Mouse (Mus musculus) myocyte (in vitro differentiated cells): Measurements from ENCODE around the gene Bend3. TPM values are rescaled to one million over a fixed set of nuclear protein-coding genes. Genes with fewer than 3 reads are reported as not detected.

Source experiments
- H3K27me3 ChIP-seq: one replicate; pipeline ENCODE4 v1.6.1; 2011; ENCODE audit not compliant: control insufficient read depth, insufficient read depth, insufficient read length
- H3K36me3 ChIP-seq: one replicate; pipeline ENCODE4 v1.6.1; 2011; ENCODE audit not compliant: control insufficient read depth, insufficient read depth
- H3K4me2 ChIP-seq: one replicate; pipeline ENCODE4 v1.6.1; 2011; ENCODE audit warnings: low read depth, control low read depth
- H3K4me3 ChIP-seq: one replicate; pipeline ENCODE4 v1.5.1; 2011; ENCODE audit warnings: mild to moderate bottlenecking, control low read depth, moderate library complexity
- H3K79me2 ChIP-seq: one replicate; pipeline ENCODE4 v1.6.1; 2011; ENCODE audit not compliant: control insufficient read depth, insufficient read depth
- H3ac ChIP-seq: one replicate; pipeline ENCODE4 v1.6.1; 2011; ENCODE audit not compliant: control insufficient read depth, insufficient read length
- CEBPB ChIP-seq: IDR thresholded peaks from 2 replicates; pipeline ENCODE4 v1.6.1; 2011; ENCODE audit warnings: mild to moderate bottlenecking, moderate library complexity; ENCODE audit not compliant: poor library complexity, insufficient read depth, severe bottlenecking
- E2F4 ChIP-seq: IDR thresholded peaks from one replicate; pipeline ENCODE4 v1.6.1; 2011; ENCODE audit warnings: mild to moderate bottlenecking, control low read depth, moderate library complexity; ENCODE audit not compliant: insufficient read depth
- MAX ChIP-seq: IDR thresholded peaks from one replicate; pipeline ENCODE4 v1.6.1; 2011; ENCODE audit warnings: low read depth, mild to moderate bottlenecking, control low read depth
- MYOD1 ChIP-seq, 3 experiments: IDR thresholded peaks; one replicate each; pipeline ENCODE4 v1.6.1; 2011; ENCODE audit warnings: control low read depth in 2 of 3, low read depth in 2 of 3, mild to moderate bottlenecking in 2 of 3, moderate library complexity in 1 of 3; ENCODE audit not compliant: insufficient read length in 2 of 3, control insufficient read depth in 1 of 3
- MYOG ChIP-seq, 3 experiments: IDR thresholded peaks; one replicate each; pipeline ENCODE4 v1.6.1; 2011; ENCODE audit warnings: control low read depth in 2 of 3, low read depth in 2 of 3, mild to moderate bottlenecking in 2 of 3; ENCODE audit not compliant: insufficient read length in 2 of 3, control insufficient read depth in 1 of 3, insufficient read depth in 1 of 3
- POLR2A ChIP-seq: IDR thresholded peaks from one replicate; pipeline ENCODE4 v1.6.1; 2011; ENCODE audit warnings: low read depth, mild to moderate bottlenecking, control low read depth, moderate library complexity; ENCODE audit not compliant: insufficient read length
- POLR2AphosphoS2 ChIP-seq: IDR thresholded peaks from one replicate; pipeline ENCODE4 v1.6.1; 2011; ENCODE audit warnings: low read depth, control low read depth; ENCODE audit not compliant: insufficient read length
- REST ChIP-seq: IDR thresholded peaks from one replicate; pipeline ENCODE4 v1.6.1; 2011; ENCODE audit warnings: mild to moderate bottlenecking, control low read depth, moderate library complexity; ENCODE audit not compliant: insufficient read depth, insufficient read length
- SRF ChIP-seq: IDR thresholded peaks from one replicate; pipeline ENCODE4 v1.6.1; 2011; ENCODE audit warnings: low read depth; ENCODE audit not compliant: control insufficient read depth, insufficient read length
- TCF12 ChIP-seq: IDR thresholded peaks from one replicate; pipeline ENCODE4 v1.6.1; 2011; ENCODE audit warnings: mild to moderate bottlenecking, control low read depth; ENCODE audit not compliant: poor library complexity, insufficient read depth, severe bottlenecking
- TCF3 ChIP-seq: IDR thresholded peaks from one replicate; pipeline ENCODE4 v1.6.1; 2011; ENCODE audit warnings: low read depth, control low read depth; ENCODE audit not compliant: insufficient read length
- USF1 ChIP-seq: IDR thresholded peaks from one replicate; pipeline ENCODE4 v1.6.1; 2011; ENCODE audit warnings: low read depth, mild to moderate bottlenecking, control low read depth, moderate library complexity
- polyA plus RNA-seq: library from polyadenylated mRNA; unstranded; fragments of >200 nt; fragmentation: generic; extraction: Trizol; gene quantifications from one replicate; pipeline ENCODE4 v1.2.1, GENCODE M21; 2012; ENCODE audit warnings: missing spikeins

Gene Bend3
- polyA plus RNA-seq, 1 experiment = 3.0 TPM

DNA sequence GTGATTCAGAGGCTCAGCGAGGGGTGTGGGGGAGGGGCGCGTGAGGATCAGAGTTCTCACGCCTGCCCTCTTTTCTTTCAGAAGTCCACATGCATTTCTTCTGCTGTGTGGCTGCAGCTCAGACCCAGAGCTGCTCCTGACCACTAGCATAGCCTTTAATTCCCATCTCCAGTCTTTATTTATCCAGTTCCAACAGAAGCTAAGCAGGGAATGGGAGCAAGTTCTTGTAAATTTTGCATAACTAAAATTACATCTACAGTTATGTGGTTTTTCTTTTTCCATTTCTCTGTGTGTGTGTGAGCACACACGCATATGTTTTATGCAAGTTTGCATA lies 26.0 kb upstream of the Bend3 start:
- Histone ChIP-seq H3K36me3 (no peaks in the 10 kb centered on the region), H3K4me3 (no peak overlapping the region), H3K4me2 (peak overlapping the region; percentile 72), H3K27me3 (no peaks in the 10 kb centered on the region), H3K79me2 (no peaks in the 10 kb centered on the region), H3ac (no peak overlapping the region)
- TF ChIP-seq POLR2A (no peak), MYOD1 (IDR thresholded peaks at IDR 0.05; ENCODE audit: control insufficient read depth in 1 of 3, insufficient read length in 2 of 3, low read depth in 2 of 3) (no peak), SRF (no peak), E2F4 (no peak), MYOG (IDR thresholded peaks at IDR 0.05; ENCODE audit: control insufficient read depth in 1 of 3, insufficient read depth in 1 of 3, insufficient read length in 2 of 3, low read depth in 2 of 3) (no peak), TCF3 (no peak), MAX (no peak), CEBPB (no peak), REST (no peak), POLR2AphosphoS2 (no peak), TCF12 (no peak), USF1 (no peak)

DNA sequence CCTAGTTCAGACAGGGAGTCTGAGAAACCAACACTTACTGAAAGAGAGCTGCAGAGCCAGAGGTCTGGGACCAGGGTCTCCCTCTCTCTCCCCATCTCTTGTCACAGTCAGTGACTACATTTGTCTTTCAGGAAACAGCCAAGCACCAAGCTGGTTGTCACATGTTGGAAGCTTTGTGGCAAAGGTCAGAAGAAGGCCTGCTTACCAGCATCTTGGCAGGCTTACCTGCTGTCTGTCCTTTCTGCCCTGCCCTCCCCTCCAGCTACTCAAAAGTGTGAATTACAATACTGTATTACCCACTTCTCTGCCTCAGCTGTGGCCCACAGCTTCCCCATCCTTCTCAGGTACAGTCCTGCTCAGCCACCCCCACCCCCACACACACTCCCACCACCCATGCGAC lies 24.4 kb upstream of the Bend3 start:
- H3K79me2 ChIP-seq = no peaks in the 10 kb centered on the region
- H3K4me3 ChIP-seq = no peak overlapping the region
- TF ChIP-seq REST (no peak), USF1 (no peak), MAX (no peak), E2F4 (no peak), TCF12 (no peak), MYOG (IDR thresholded peaks at IDR 0.05; ENCODE audit: control insufficient read depth in 1 of 3, insufficient read depth in 1 of 3, insufficient read length in 2 of 3, low read depth in 2 of 3) (no peak), MYOD1 (IDR thresholded peaks at IDR 0.05; ENCODE audit: control insufficient read depth in 1 of 3, insufficient read length in 2 of 3, low read depth in 2 of 3) (no peak), POLR2AphosphoS2 (no peak), POLR2A (no peak), SRF (no peak), CEBPB (no peak), TCF3 (no peak)
- H3K4me2 ChIP-seq = no peak overlapping the region
- no peaks in the 10 kb centered on the region for H3K36me3 ChIP-seq
- no peak overlapping the region for H3ac ChIP-seq
- H3K27me3 ChIP-seq = no peaks in the 10 kb centered on the region

DNA sequence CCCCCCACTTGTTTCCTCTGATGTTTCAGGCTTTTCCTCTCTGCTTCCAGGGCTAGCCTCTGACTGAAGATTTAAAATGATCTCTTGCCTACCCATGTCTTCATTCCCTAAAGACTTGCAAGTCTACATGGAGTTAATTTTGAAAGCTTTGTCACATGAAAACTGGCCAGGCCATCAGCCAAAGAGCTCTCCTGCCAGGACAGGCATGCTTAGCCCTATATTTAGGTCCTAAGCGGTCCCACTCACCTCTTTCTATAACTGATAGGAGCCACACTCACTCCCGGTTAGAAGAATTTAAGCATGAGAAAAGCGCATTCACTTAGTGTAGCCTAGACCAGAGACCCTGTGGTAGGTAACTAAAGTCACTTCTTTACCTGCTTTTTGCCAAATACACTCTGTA lies 24.0 kb upstream of the Bend3 start:
- H3ac ChIP-seq = no peak overlapping the region
- no peaks in the 10 kb centered on the region for H3K79me2 ChIP-seq
- TF ChIP-seq USF1 (no peak), MAX (no peak), CEBPB (no peak), MYOD1 (IDR thresholded peaks at IDR 0.05; ENCODE audit: control insufficient read depth in 1 of 3, insufficient read length in 2 of 3, low read depth in 2 of 3) (no peak), POLR2A (no peak)
- no peak overlapping the region for H3K4me3 ChIP-seq
- no peak overlapping the region for H3K4me2 ChIP-seq
- no peaks in the 10 kb centered on the region for H3K36me3 ChIP-seq
- H3K27me3 ChIP-seq = no peaks in the 10 kb centered on the region

DNA sequence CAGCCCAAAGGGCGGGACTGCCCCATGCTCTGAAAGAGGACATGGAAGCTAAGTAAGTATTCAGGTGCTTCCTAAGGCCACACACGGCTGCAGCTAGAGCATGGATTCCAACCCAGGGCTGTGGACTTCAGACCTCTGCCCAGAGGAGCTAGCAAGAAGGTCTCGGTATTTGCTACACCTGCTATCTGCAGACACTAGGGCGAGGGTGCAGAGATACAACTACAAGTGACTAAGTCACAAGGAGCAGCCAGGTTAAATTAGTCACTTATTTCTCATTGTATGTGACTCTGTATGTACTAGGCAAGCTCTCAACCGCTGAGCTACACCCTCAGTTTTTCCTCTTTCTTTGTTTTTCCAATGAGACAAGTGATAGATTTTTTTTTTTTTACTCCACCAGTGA lies 15.8 kb upstream of the Bend3 start:
- Histone ChIP-seq H3K4me3 (no peak overlapping the region), H3K36me3 (no peaks in the 10 kb centered on the region), H3ac (no peak overlapping the region), H3K79me2 (no peaks in the 10 kb centered on the region), H3K27me3 (no peaks in the 10 kb centered on the region), H3K4me2 (no peak overlapping the region)
- TF ChIP-seq TCF12 (no peak), TCF3 (no peak), USF1 (no peak), POLR2A (no peak), E2F4 (no peak), POLR2AphosphoS2 (no peak), MYOG (IDR thresholded peaks at IDR 0.05; ENCODE audit: control insufficient read depth in 1 of 3, insufficient read depth in 1 of 3, insufficient read length in 2 of 3, low read depth in 2 of 3) (no peak), SRF (no peak), CEBPB (no peak), MYOD1 (IDR thresholded peaks at IDR 0.05; ENCODE audit: control insufficient read depth in 1 of 3, insufficient read length in 2 of 3, low read depth in 2 of 3) (no peak), MAX (no peak), REST (no peak)

DNA sequence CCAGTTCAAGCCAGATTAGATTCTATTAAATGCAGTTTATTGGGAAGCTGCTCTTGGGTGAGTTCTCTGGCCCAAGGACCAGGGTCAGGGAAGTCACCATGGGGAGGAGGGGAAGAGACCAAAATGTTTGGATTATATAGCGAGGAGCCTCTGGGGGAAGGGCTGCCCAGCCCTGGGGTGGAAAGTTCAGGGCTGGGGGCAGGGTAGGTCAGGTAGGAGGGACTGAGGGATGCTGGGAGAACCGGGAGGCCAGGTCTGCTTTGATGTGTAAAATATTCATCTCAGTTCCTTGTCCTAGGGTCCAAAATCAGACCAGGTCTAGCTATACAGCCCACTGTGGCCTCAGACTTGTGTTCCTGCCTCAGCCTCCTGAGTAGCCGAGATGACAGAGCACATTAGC lies 15.4 kb upstream of the Bend3 start:
- TF ChIP-seq POLR2A (no peak), TCF3 (no peak), REST (no peak), MYOG (IDR thresholded peaks at IDR 0.05; ENCODE audit: control insufficient read depth in 1 of 3, insufficient read depth in 1 of 3, insufficient read length in 2 of 3, low read depth in 2 of 3) (no peak), MYOD1 (IDR thresholded peaks at IDR 0.05; ENCODE audit: control insufficient read depth in 1 of 3, insufficient read length in 2 of 3, low read depth in 2 of 3) (no peak), USF1 (no peak), MAX (no peak), POLR2AphosphoS2 (no peak), TCF12 (no peak), E2F4 (no peak), CEBPB (no peak), SRF (no peak)
- Histone ChIP-seq H3K79me2 (no peaks in the 10 kb centered on the region), H3K4me2 (no peak overlapping the region), H3ac (no peak overlapping the region), H3K27me3 (no peaks in the 10 kb centered on the region), H3K4me3 (no peak overlapping the region), H3K36me3 (no peaks in the 10 kb centered on the region)
